ENCODE assay signal across 16 mouse cellular contexts in genomic region chr5:93174675-93175074, GRCm38 (mm10). TPM values are rescaled to one million over a fixed set of nuclear protein-coding genes. Genes with fewer than 3 reads are reported as not detected.
"Had no signal": no experiment of that assay in that cellular context is flagged by ENCODE, and none has a peak within 500 bp of the region (broad histone marks: within the 10 kb centered on the region; RNA-seq: fewer than 3 reads in every experiment).

No protein-coding gene starts in this region.

- H3K4me2 ChIP-seq: neural tube, embryonic 15.5 days; stomach, embryonic 15.5 days had no signal

- H3K4me3 ChIP-seq: neural tube, embryonic 15.5 days; stomach, embryonic 15.5 days had no signal

- H3K27me3 ChIP-seq: neural tube, embryonic 15.5 days; stomach, embryonic 15.5 days had no signal

- H3K9me3 ChIP-seq: neural tube, embryonic 15.5 days; stomach, embryonic 15.5 days had no signal

- DNase-seq: retina, postnatal 1 day; right cerebral cortex, adult 18-20 months; right cerebral cortex, postnatal 14 days; right cerebral cortex, postnatal 25 days; right cerebral cortex, postnatal 4 days; spleen, adult 18-20 months; thymus, adult 18-20 months; thymus, adult 2 months; thymus, postnatal 14 days; thymus, postnatal 25 days; thymus, postnatal 36 days; thymus, postnatal 4 days had no signal

- H3K27ac ChIP-seq: neural tube, embryonic 15.5 days; stomach, embryonic 15.5 days; stomach, postnatal 0 days had no signal

- H3K9ac ChIP-seq: neural tube, embryonic 15.5 days; stomach, embryonic 15.5 days had no signal

- H3K4me1 ChIP-seq: neural tube, embryonic 15.5 days; stomach, embryonic 15.5 days had no signal

RNA-seq across cellular contexts. Expression of gene 2010109A12Rik, which starts 31.6 kb away (rescaled TPM):
- polyA plus RNA-seq: small intestine, adult 2 months had no signal
